Comparison of ENCODE assay signal across 10 mouse cellular contexts in genomic region chr9:103760356-103760755, GRCm38 (mm10). TPM values are rescaled to one million over a fixed set of nuclear protein-coding genes. Genes with fewer than 3 reads are reported as not detected.
DNase-seq lines count a peak whose midpoint lies in the region; ATAC-seq and TF ChIP-seq lines count a peak whose summit lies in the region.
"Had no signal": no experiment of that assay in that cellular context is flagged by ENCODE, and none has a peak within 500 bp of the region (broad histone marks: within the 10 kb centered on the region; RNA-seq: fewer than 3 reads in every experiment).

No protein-coding gene starts in this region.

- peak in 1 of 2 experiments; percentile 26 for DNase-seq in cerebellum, adult 2 months
- DNase-seq in cerebellum, postnatal 36 days = no peak
- DNase-seq in left cerebral cortex, adult 2 months (ENCODE audit: extremely low spot score in 1 of 2, low spot score in 2 of 2) = no peak
- DNase-seq in left cerebral cortex, postnatal 14 days (ENCODE audit: low spot score in 2 of 2) = no peak
- no peak for DNase-seq in hindbrain, embryonic 10.5 days (ENCODE audit: low spot score)
- DNase-seq in ovary, postnatal 10 days (ENCODE audit: low spot score) = no peak
- no peak for DNase-seq in layer of hippocampus, adult 9-11 months
- DNase-seq: right cerebral cortex, adult 18-20 months had no signal

- 20% methylated on average over 8 of the region's 8 CpGs for WGBS in cerebellum, adult 2 months
- WGBS in hindbrain, embryonic 10.5 days = 31% methylated on average over 8 of the region's 8 CpGs
- 35% methylated on average over 8 of the region's 8 CpGs for WGBS in neural tube, embryonic 12.5 days

- peak overlapping the region; percentile 75 for H3K4me3 ChIP-seq in cerebellum, adult 2 months (replicated peaks; ENCODE audit: insufficient read depth, low read depth, low read length)
- peak overlapping the region; percentile 78 for H3K4me3 ChIP-seq in left cerebral cortex, adult 2 months
- H3K4me3 ChIP-seq in hindbrain, embryonic 10.5 days = peak overlapping the region; percentile 82
- H3K4me3 ChIP-seq in neural tube, embryonic 12.5 days = peak overlapping the region; percentile 65

- no peak overlapping the region for H3K27ac ChIP-seq in cerebellum, adult 2 months (ENCODE audit: insufficient read depth, low read length)
- no peak overlapping the region for H3K27ac ChIP-seq in left cerebral cortex, adult 2 months
- H3K27ac ChIP-seq in hindbrain, embryonic 10.5 days = no peak overlapping the region
- H3K27ac ChIP-seq in neural tube, embryonic 12.5 days = no peak overlapping the region
- H3K27ac ChIP-seq: macrophage had no signal

- intact Hi-C loops in left cerebral cortex, adult 2 months (cut with DNase I) = loop anchor here (2.0 to 10.0 kb wide), 2 partner anchors 236 to 396 kb away; partner anchors contain the start of gene Cdv3
- intact Hi-C loops in left cerebral cortex, postnatal 14 days (cut with DNase I) = loop anchor here (2.0 kb wide), 2 partner anchors 236 to 270 kb away; no protein-coding TSS in a partner anchor

- TF ChIP-seq CTCF in cerebellum, adult 2 months (IDR thresholded peaks at IDR 0.05; ENCODE audit: borderline replicate concordance, insufficient read depth, low read depth, low read length) = no peak
- no peak for TF ChIP-seq CTCF in left cerebral cortex, adult 2 months (IDR thresholded peaks at IDR 0.05)

- no peak for ATAC-seq in neural tube, embryonic 12.5 days (ENCODE audit: low FRiP score, low read depth)

- peaks cover 12% of the 10 kb centered on the region; the same call in 1 of the 2 replicates for H3K4me1 ChIP-seq in cerebellum, adult 2 months (ENCODE audit: control insufficient read depth, insufficient read depth, low read length)
- peaks cover 32% of the 10 kb centered on the region for H3K4me1 ChIP-seq in hindbrain, embryonic 10.5 days (replicated peaks)
- H3K4me1 ChIP-seq in neural tube, embryonic 12.5 days = peaks cover 13% of the 10 kb centered on the region; the same call in 1 of the 2 replicates

- no peaks in the 10 kb centered on the region for H3K9me3 ChIP-seq in hindbrain, embryonic 10.5 days
- H3K9me3 ChIP-seq in neural tube, embryonic 12.5 days = no peaks in the 10 kb centered on the region

- no peaks in the 10 kb centered on the region for H3K27me3 ChIP-seq in cerebellum, adult 2 months (ENCODE audit: control insufficient read depth, insufficient read depth, low read length)
- H3K27me3 ChIP-seq in hindbrain, embryonic 10.5 days (ENCODE audit: insufficient read depth, poor library complexity, severe bottlenecking) = peaks cover 37% of the 10 kb centered on the region
- peaks cover 14% of the 10 kb centered on the region; the same call in 1 of the 2 replicates for H3K27me3 ChIP-seq in neural tube, embryonic 12.5 days (replicated peaks)

- no peak for TF ChIP-seq POLR2A in cerebellum, adult 2 months (IDR thresholded peaks at IDR 0.05; ENCODE audit: borderline replicate concordance, insufficient read depth, low read length)

- no peaks in the 10 kb centered on the region for H3K36me3 ChIP-seq in hindbrain, embryonic 10.5 days
- no peaks in the 10 kb centered on the region for H3K36me3 ChIP-seq in neural tube, embryonic 12.5 days

- peak overlapping the region; percentile 84 for H3K4me2 ChIP-seq in neural tube, embryonic 12.5 days (replicated peaks)

- no peak overlapping the region for H3K9ac ChIP-seq in neural tube, embryonic 12.5 days

RNA-seq across cellular contexts. Expression of gene Tmem108, which starts 1.3 kb away (rescaled TPM):
- 32.3 and 37.8 TPM in 2 replicates for polyA plus RNA-seq in cerebellum, adult 2 months (2012; rRNA removed)
- total RNA-seq in left cerebral cortex, adult 2 months (2021) = 10 to 100 TPM; 30.3 to 31.1 TPM
- 10 to 100 TPM; 39.3 to 42.5 TPM for total RNA-seq in left cerebral cortex, postnatal 14 days (2021)
- 14.3 and 20.1 TPM in 2 replicates for polyA plus RNA-seq in hindbrain, embryonic 10.5 days (2016; fragmentation: Nextera tagmentation; extraction: Ambion mirVana)
- 25.8 and 26.6 TPM in 2 replicates for polyA plus RNA-seq in neural tube, embryonic 12.5 days (2016; fragmentation: Nextera tagmentation; extraction: Ambion mirVana)
- polyA plus RNA-seq: macrophage had no signal
